Mouse (Mus musculus) frontal cortex, postnatal 10 days (tissue): ENCODE data around the gene Tasp1.
A peak's percentile ranks its signal among the peaks of the same experiment; 100 is the strongest.
"Not testable (repeated sequence)": the region's sequence is repeated elsewhere in the genome, so short reads cannot be mapped to it uniquely, and the experiment has no call there.

Source experiments
- DNase-seq, 2 experiments: peaks; one replicate each; pipeline ENCODE4 v3.0.0; 2022; ENCODE audit warnings: low spot score in 2 of 2, mixed read lengths in 1 of 2

The Tasp1 gene

GRCm38 (mm10) chr2:140066353-140067314 is at the start of gene Tasp1:
Gene Tasp1, minus strand, starts transcription at chr2:140066805.
- peak; percentile 92 to 93 for DNase-seq

GRCm38 (mm10) chr2:140113851-140114250 is 47.2 kb upstream of the Tasp1 start:
- DNase-seq, result peak; percentile 12 to 18

GRCm38 (mm10) chr2:140108945-140109344 is 42.3 kb upstream of the Tasp1 start:
- DNase-seq, result no peak

GRCm38 (mm10) chr2:140107641-140108040 is 41.0 kb upstream of the Tasp1 start:
- DNase-seq, result no peak

- DNase-seq, result no peak
Observed at GRCm38 (mm10) chr2:140104951-140105350, 38.3 kb upstream of the Tasp1 start.

- no peak for DNase-seq
Observed at GRCm38 (mm10) chr2:140100551-140101474, 34.2 kb upstream of the Tasp1 start.

GRCm38 (mm10) chr2:140099971-140100370 is 33.4 kb upstream of the Tasp1 start:
- no peak for DNase-seq

GRCm38 (mm10) chr2:140097131-140097591 is 30.6 kb upstream of the Tasp1 start:
- DNase-seq, result no peak

- no peak for DNase-seq
Observed at GRCm38 (mm10) chr2:140096034-140096433, 29.4 kb upstream of the Tasp1 start.

GRCm38 (mm10) chr2:140093433-140093832 is 26.8 kb upstream of the Tasp1 start:
- no peak for DNase-seq

GRCm38 (mm10) chr2:140084245-140084644 is 17.6 kb upstream of the Tasp1 start:
- no peak for DNase-seq

GRCm38 (mm10) chr2:140080747-140081577 is 14.4 kb upstream of the Tasp1 start:
- no peak for DNase-seq

GRCm38 (mm10) chr2:140079284-140079683 is 12.7 kb upstream of the Tasp1 start:
- not testable (repeated sequence) for DNase-seq

GRCm38 (mm10) chr2:140078600-140079280 is 12.1 kb upstream of the Tasp1 start:
- DNase-seq, result no peak

GRCm38 (mm10) chr2:140077476-140077875 is 10.9 kb upstream of the Tasp1 start:
- no peak for DNase-seq

GRCm38 (mm10) chr2:140075150-140075549 is 8.5 kb upstream of the Tasp1 start:
- no peak for DNase-seq

- DNase-seq, result no peak
Observed at GRCm38 (mm10) chr2:140067516-140067915, 911 bp upstream of the Tasp1 start.

- no peak for DNase-seq
Observed at GRCm38 (mm10) chr2:140065676-140066075, 929 bp downstream of the Tasp1 start.

GRCm38 (mm10) chr2:140061481-140061880 is 5.1 kb downstream of the Tasp1 start:
- DNase-seq, result no peak

GRCm38 (mm10) chr2:140060092-140060867 is 6.3 kb downstream of the Tasp1 start:
- no peak for DNase-seq
